Mouse (Mus musculus) right cerebral cortex, adult 2 months (tissue): ENCODE data around the gene Mrpl20.
A peak's percentile ranks its signal among the peaks of the same experiment; 100 is the strongest.
"Not testable (repeated sequence)": the region's sequence is repeated elsewhere in the genome, so short reads cannot be mapped to it uniquely, and the experiment has no call there.

ENCODE experiments used
- DNase-seq, 2 experiments: peaks; one replicate each; pipeline ENCODE4 v3.0.0; 2021 to 2022; ENCODE audit warnings: low spot score in 2 of 2

The Mrpl20 gene

DNA sequence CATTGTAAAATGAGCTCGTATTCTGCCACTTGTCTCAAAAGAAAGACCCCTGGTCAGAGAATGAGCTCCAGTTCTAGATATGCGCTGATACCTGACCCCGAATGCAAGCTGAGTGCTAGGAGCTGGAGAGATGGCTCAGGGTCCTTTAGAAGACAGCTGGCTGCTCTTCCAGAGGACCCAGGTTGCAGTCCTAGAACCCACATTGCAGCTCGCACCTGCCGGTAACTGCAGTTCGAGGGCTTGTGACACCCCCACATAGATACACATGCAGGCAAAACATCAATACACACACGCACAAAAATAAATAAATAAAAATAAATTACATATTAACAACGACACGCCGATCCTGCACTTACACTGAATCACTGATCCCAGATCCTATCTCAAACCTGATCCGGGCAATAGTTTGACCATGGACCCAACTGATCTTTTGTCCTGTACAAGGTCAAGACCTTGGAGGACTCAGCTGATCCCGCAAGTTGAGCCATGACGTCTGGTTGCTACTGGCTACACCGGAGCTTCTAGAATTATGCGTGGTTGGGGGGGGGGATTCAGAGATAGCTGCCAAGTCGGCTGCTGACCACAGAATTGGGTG lies 19.1 kb upstream of the Mrpl20 start:
- DNase-seq = no peak

DNA sequence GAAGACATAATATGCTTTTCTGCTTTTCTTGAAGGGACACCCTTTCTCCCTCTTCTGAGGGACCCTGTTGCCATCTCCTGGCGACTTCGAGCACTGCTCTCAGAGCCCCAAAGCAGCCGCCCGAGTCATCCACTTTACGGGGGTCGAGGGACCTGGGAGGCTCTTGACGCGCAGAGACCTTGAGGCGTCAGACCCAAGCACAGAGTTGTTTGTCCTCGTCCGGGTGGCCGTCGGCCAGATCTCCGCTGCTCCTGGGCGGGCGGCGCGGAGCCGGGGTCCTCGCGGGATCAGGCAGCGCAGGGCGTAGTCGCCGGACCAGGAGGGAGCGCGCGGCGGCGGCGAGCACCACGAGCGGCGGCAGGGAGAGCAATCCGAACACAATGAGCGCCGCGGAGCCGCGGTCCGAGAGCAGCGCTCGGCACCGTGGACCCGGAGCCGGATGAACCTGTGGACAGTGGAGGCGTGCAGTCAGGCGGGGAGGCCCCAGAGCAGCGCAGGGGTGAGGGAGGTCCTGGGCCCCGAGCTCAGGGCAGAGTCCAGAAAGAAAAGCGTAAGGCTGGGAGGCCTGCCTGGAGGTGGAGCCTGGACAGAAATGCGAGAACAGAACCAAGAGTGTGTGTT lies 18.5 kb upstream of the Mrpl20 start:
- peak; percentile 76 to 85 for DNase-seq

- no peak for DNase-seq
Observed at GRCm38 (mm10) chr4:155785246-155785645, 17.4 kb upstream of the Mrpl20 start.

GRCm38 (mm10) chr4:155785819-155786218 lies 16.9 kb upstream of the Mrpl20 start, which contains the start of gene Tmem88b:
Gene Tmem88b (minus strand): TSS chr4:155785874.
- no peak for DNase-seq

- DNase-seq = no peak
Observed at GRCm38 (mm10) chr4:155788300-155788699, 14.4 kb upstream of the Mrpl20 start.

DNA sequence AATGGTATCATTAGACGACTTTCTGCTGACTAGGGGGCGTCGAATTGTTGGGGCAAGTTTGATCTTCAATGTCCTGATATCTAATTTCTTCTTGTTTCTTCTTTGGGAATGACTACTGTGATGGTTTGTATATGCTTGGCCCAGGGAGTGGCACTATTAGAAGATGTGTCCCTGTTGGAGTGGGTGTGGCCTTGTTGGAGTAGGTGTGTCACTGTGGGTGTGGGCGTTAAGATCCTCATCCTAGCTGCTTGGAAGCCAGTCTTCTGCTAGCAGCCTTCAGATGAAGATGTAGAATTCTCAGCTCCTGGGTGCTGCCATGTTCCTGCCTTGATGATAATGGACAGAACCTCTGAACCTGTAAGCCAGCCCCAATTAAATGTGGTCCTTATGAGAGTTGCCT lies 13.8 kb upstream of the Mrpl20 start:
- not testable (repeated sequence) for DNase-seq

- no peak for DNase-seq
Observed at GRCm38 (mm10) chr4:155790021-155790489, 12.6 kb upstream of the Mrpl20 start, which contains the start of gene Ankrd65. Gene Ankrd65 (plus strand): TSS chr4:155790439.

- no peak for DNase-seq
Observed at GRCm38 (mm10) chr4:155790650-155791161, 12.0 kb upstream of the Mrpl20 start.

GRCm38 (mm10) chr4:155791240-155791933 lies 11.3 kb upstream of the Mrpl20 start:
- no peak for DNase-seq

- DNase-seq = no peak
Observed at GRCm38 (mm10) chr4:155793730-155794129, 8.9 kb upstream of the Mrpl20 start.

- no peak for DNase-seq
Observed at GRCm38 (mm10) chr4:155802075-155802474, 603 bp upstream of the Mrpl20 start.

- peak; percentile 95 to 97 for DNase-seq
Observed at GRCm38 (mm10) chr4:155803340-155804041, 813 bp downstream of the Mrpl20 start.

DNA sequence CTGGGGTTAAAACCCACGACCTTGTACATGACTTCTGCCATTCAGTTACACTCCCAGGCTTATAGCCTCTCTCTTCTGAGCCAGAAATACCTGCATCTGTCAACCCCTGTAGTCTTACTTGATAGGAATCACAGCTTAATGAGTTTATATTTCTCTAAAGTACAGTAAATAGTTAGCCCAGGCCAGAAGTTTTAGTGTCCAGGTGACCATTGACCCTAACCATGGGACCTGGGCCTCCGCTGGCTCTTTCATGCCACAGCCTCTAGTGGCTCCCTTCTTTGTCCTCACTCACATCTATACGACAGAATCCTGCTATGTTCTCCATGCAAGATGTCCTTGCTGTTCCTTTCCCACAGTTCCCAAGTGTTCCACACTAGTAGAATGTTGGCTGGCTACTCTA lies 5.2 kb downstream of the Mrpl20 start:
- no peak for DNase-seq

DNA sequence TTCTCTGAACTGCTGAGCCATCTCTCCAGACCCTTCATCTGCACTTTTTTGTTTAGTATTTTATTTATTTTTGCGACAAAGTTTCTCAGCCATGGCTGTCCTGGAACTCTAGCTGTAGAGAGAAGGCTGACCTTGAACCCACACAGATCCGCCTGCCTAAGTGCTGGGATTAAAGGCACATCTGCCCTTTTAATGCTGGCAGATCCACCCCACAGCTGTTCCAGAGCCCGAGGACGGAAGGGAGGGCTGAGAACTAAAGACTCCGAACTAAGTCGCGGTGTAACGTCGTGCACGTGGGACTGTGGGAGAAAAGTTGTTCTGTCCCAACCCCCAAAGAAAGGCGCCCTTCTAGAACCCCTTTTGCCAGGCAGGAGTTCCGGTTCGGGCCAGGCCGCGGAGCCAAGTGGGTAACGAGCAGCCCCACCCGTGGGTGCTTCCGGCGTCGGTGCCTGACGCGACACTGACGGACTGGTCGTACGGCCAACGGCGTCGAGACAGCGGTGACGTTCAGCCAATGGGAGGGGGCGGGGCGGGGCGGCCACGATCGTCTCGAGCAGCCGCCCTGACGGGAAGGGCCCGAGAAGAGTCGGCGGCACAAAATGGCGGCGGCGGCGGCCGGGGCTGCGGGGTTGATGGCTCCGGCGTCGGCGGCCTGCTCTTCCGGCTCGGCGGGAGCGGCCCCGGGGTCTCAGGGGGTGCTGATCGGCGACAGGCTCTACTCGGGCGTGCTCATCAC lies 9.4 kb downstream of the Mrpl20 start, which contains the start of gene Ccnl2:
Gene Ccnl2 (plus strand): TSS at position 561 of the 736 bp plus-strand sequence.
- peak; percentile 91 to 93 for DNase-seq

DNA sequence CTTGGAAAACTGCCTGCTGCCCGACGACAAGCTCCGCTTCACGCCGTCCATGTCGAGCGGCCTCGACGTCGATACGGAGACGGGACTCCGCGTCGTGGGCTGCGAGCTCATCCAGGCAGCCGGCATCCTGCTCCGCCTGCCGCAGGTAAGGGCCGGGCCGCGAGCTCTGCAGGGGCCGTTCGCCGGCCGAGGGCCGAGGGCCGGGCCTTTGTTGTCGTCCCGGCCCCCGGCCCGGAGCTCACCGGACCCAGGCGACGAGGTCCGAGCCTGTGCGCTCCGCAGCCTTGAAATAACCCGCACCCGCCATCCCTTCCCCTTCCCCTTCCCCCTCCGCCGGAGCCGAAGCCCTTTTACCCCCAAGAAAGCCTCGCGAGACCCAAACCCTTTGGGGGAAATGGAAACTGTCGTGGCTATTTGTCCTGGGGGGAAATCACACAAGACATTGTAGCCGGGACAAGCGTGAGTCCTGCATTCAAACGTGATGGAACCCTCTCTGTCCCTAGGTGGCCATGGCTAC lies 10.0 kb downstream of the Mrpl20 start:
- DNase-seq = no peak

DNA sequence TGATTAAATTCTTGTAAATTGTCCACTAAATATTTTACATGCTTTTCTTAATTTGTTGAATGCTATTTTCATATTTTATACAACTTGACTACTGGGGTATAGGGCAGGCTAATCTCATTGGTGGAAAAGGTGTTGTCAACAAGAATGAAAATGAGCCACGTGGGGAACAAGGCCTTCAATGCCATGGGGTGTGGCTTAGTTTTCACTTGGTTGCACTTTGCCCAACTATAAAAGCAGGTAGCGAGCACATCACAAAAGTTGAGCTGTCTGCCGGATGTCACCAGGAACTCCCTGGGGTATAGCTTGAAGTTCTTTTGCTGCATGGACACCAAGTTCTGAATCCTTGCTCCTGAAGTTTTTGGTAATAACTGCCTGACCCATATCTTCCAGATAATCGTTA lies 14.9 kb downstream of the Mrpl20 start:
- DNase-seq = no peak

- no peak for DNase-seq
Observed at GRCm38 (mm10) chr4:155821025-155821424, 18.3 kb downstream of the Mrpl20 start.

- no peak for DNase-seq
Observed at GRCm38 (mm10) chr4:155823443-155823842, 20.8 kb downstream of the Mrpl20 start.

DNA sequence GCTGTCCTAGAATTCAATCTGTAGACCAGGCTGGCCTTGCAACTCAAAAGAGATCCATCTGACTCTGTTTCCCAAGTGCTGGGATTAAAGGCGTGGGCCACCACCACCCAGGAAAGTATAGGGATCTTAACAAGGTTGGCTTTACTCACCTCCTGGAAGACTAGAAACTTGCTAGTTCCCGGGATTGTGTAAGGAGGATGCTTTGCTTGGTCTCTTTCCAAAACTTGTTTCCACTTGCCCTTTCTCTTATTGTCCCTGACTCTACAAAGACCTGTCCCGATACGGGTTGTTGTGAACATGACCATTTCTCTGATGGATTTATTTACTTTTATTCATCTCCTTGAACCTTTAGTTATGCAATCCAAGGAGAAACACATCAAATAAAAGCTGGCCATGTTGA lies 27.2 kb downstream of the Mrpl20 start:
- no peak for DNase-seq

DNA sequence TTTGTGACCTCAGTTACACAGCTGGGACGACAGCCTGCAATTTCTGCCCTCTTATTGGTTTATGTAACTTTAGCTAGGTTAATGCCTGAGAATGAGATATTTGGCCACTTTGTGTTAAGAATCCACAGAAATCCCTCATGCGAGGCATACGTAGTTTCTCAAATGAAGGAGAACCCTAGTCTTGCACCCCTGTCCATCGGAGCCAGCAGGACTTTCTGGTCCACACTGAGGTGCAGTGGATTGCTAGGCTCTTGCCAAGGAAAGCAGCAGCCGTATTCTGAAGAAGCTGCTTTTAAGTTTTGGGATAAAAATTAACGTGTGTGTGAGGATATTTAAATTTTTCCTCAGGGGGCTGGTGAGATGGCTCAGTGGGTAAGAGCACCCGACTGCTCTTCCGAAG lies 27.9 kb downstream of the Mrpl20 start:
- no peak for DNase-seq

DNA sequence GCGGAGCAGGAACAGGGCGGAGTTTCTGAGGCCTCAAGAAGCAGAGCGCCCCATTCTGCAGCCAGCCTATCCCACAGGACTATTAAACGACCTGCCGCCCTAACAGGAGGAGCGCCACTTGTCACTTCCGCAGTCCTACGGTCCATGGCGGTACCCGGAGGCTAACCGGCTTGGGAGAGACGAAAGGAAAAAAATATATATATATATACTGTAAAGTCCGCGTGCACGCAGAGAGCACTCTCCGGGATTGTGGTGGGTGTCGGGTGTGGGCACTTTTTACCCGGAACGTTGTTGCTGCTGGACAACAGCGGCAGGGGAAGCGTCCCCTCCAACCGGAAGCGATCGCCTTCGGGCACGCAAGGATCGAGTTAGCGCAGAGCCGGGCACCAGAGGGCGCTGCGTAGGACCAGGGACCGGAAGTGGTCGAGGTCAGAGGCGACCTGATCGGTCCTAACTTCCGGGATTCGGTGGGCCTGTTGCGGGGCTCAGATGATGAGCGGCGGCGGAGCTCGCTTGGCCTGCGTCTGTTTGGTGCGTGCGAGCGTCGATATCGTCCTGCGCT lies 28.6 kb downstream of the Mrpl20 start, which contains the start of gene Aurkaip1:
Gene Aurkaip1 (plus strand): TSS at position 68 of the 562 bp plus-strand sequence.
- peak; percentile 94 to 97 for DNase-seq
